Mouse (Mus musculus) stomach, embryonic 14.5 days (tissue): ENCODE measurements around the gene Ampd3. TPM values are rescaled to one million over a fixed set of nuclear protein-coding genes. Genes with fewer than 3 reads are reported as not detected.

ENCODE experiments used
- ATAC-seq: fragments of 200-750 bp; cut with Nextera tagmentation; 2 replicates; pipeline ENCODE4 v1.8.0; 2017; ENCODE audit warnings: low read depth, moderate TSS enrichment; ENCODE audit not compliant: insufficient number of reproducible peaks, insufficient read depth, low FRiP score
- H3K27ac ChIP-seq: fragments of 300-500 bp; sonication (generic); 2 replicates; pipeline ENCODE4 v1.5.1; 2014; ENCODE audit warnings: mild to moderate bottlenecking, low read length, moderate library complexity, mixed read lengths
- H3K27me3 ChIP-seq: fragments of 300-500 bp; sonication (generic); 2 replicates; pipeline ENCODE4 v1.6.1; 2014; ENCODE audit warnings: low read length, control low read depth, mixed read lengths; ENCODE audit not compliant: control insufficient read depth, insufficient read depth
- H3K36me3 ChIP-seq: fragments of 300-500 bp; sonication (generic); 2 replicates; pipeline ENCODE4 v1.6.1; 2014; ENCODE audit warnings: mild to moderate bottlenecking, control low read depth, low read length, moderate library complexity, mixed read lengths; ENCODE audit not compliant: control insufficient read depth, insufficient read depth
- H3K4me1 ChIP-seq: fragments of 300-500 bp; sonication (generic); 2 replicates; pipeline ENCODE4 v1.6.1; 2014; ENCODE audit warnings: low read length, control low read depth, mixed read lengths; ENCODE audit not compliant: control insufficient read depth, insufficient read depth
- H3K4me2 ChIP-seq: fragments of 300-500 bp; sonication (generic); replicated peaks from 2 replicates; pipeline ENCODE4 v1.6.1; 2014; ENCODE audit warnings: low read depth, low read length, control low read depth
- H3K4me3 ChIP-seq: fragments of 300-500 bp; sonication (generic); 2 replicates; pipeline ENCODE4 v1.5.1; 2014; ENCODE audit warnings: low read depth, low read length, control low read depth
- H3K9ac ChIP-seq: fragments of 300-500 bp; sonication (generic); replicated peaks from 2 replicates; pipeline ENCODE4 v1.6.1; 2014; ENCODE audit warnings: low read depth, mild to moderate bottlenecking, control low read depth, low read length, moderate library complexity, mixed read lengths
- H3K9me3 ChIP-seq: fragments of 300-500 bp; sonication (generic); 2 replicates; pipeline ENCODE4 v1.6.1; 2016; ENCODE audit warnings: low read depth, low read length, control low read depth; ENCODE audit not compliant: control insufficient read depth
- WGBS: fragments of 180-500 bp; shearing (Covaris S2); extraction: QIAGEN DNeasy Blood & Tissue Kit; methylation state at CpG from one replicate; pipeline ENCODE4 v1.1.7; 2014; 5-methylcytosine and 5-hydroxymethylcytosine counted together
- polyA plus RNA-seq: library from polyadenylated mRNA; unstranded; fragments of >200 nt; fragmentation: Nextera tagmentation; extraction: Ambion mirVana; gene quantifications from 2 replicates; pipeline ENCODE4 v1.2.1, GENCODE M21; 2014

Gene Ampd3
- polyA plus RNA-seq, 1 experiment from 2014 or later, result 2.1 TPM

DNA sequence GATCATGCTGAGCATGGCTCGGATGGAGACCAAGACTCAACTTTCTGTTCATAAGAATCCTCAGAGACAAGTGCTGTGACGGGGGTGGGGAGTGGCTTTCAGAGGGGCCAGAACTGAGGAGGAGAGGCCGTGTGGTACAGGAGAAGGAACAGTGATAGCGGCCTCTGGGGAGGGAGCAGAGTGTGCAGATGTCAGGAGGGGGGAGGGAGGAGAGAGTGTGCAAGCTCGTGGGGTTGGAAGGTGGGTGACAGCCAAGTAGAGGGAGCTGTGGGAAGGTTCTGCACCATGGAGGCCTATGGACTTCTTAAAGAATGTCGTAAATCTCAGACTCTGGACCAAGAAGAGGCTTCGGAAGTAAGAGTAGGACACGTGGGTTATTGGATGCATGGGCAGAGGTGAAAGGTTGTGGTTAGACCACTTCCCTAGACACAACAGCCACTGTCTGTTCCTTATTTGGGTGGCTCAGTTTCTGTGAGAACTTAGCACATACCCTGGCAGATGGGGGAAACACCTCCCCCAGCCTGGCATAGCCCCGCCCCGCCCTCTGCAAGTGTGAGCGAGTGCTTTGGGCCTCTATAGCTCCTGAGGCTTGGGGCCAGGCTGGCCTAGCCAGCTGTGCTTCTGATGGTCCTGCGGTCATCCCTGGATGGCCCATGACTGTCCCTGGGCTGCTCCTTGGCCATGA is 28.5 kb downstream of the Ampd3 start:
- Histone ChIP-seq H3K9me3 (no peaks in the 10 kb centered on the region), H3K27me3 (no peaks in the 10 kb centered on the region), H3K36me3 (no peaks in the 10 kb centered on the region), H3K27ac (no peak overlapping the region), H3K4me3 (no peak overlapping the region), H3K9ac (no peak overlapping the region), H3K4me2 (no peak overlapping the region), H3K4me1 (no peaks in the 10 kb centered on the region)
- 0 out of 2 replicates have a peak, but pooled peaks have one; percentile 21 for ATAC-seq
- WGBS, result 72% methylated on average over 12 of the region's 12 CpGs

DNA sequence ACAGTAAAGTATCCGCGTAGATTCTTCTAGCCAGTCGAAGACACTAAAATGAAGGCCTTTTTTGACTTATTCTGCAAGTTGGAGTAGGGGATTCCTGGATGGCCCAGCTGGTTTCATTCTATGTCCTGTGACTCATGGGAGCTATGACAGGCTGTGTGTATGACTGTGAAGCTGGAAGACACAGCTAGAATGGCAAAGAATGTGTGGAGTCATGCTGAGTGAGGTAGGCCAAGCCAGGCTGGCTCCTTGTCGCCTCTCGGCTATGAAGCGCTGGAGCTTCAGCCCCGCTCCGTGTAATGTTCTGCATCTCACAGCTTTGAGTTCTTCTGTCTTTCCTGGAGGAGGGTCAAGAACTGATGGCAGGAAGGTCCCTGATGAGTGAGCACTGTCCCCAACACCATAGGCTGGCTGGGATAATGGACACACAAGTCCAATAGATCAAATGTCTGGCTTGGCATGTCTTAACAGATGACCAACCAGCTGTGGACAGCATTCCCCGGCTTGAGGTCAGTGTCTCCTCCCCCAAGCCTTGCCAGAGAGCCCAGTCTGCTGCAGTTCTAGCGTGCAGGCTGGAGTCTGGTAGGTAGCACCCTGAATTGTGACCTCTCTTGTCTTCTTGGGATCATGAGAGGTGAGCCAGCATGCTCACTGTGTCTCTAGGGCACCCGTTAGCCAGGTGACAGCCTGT is 29.9 kb downstream of the Ampd3 start:
- Histone ChIP-seq H3K9me3 (no peaks in the 10 kb centered on the region), H3K36me3 (no peaks in the 10 kb centered on the region), H3K4me2 (no peak overlapping the region), H3K9ac (no peak overlapping the region), H3K4me1 (no peaks in the 10 kb centered on the region), H3K27ac (no peak overlapping the region), H3K4me3 (no peak overlapping the region), H3K27me3 (no peaks in the 10 kb centered on the region)
- ATAC-seq, result no peak
- WGBS, result 74% methylated on average over 11 of the region's 11 CpGs

DNA sequence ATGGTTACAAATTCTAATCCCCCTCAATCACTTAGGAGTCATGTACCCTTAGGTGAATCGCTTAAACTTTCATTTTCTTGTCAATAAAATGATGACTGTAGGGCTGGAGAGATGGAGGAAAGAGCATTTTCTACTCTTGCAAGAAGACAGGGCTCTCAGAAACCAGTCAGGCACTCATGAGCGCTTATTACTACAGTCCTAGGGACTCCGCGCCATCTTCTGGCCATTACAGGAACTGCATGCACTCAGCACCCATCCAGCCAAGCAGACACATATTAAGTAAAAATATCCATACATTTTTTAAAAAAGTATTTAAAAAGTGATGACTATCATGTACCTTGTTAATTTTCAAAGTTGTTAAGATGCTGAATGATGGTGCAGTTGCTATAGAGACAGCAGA is 33.0 kb downstream of the Ampd3 start:
- H3K27ac ChIP-seq, result no peak overlapping the region
- under 1% methylated on average over 4 of the region's 4 CpGs for WGBS
- no peak overlapping the region for H3K9ac ChIP-seq
- no peaks in the 10 kb centered on the region for H3K27me3 ChIP-seq
- H3K4me3 ChIP-seq, result no peak overlapping the region
- no peaks in the 10 kb centered on the region for H3K4me1 ChIP-seq
- H3K36me3 ChIP-seq, result no peaks in the 10 kb centered on the region
- H3K9me3 ChIP-seq, result no peaks in the 10 kb centered on the region
- ATAC-seq, result no peak
- no peak overlapping the region for H3K4me2 ChIP-seq

DNA sequence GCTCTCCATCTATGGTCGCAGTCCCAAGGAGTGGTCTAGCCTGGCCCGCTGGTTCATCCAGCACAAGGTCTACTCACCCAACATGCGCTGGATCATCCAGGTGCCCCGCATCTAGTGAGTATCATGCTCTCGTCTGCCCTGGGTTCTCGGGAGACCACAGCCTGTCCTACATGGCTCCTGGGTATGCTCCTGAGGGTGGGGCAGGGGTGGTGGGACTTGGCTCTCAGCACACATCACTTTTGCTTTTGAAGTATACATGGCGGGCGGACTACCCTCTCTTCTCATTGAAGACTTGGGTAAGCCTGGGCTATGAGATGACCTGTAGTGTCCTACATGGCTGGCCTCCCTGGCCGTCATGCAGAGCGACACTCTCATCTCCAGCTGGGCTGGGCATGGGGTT is 35.1 kb downstream of the Ampd3 start:
- Histone ChIP-seq H3K36me3 (no peaks in the 10 kb centered on the region), H3K9ac (no peak overlapping the region), H3K4me1 (no peaks in the 10 kb centered on the region), H3K27ac (no peak overlapping the region), H3K4me3 (no peak overlapping the region), H3K27me3 (no peaks in the 10 kb centered on the region), H3K4me2 (no peak overlapping the region), H3K9me3 (no peaks in the 10 kb centered on the region)
- no peak for ATAC-seq
- 98% methylated on average over 10 of the region's 10 CpGs for WGBS

DNA sequence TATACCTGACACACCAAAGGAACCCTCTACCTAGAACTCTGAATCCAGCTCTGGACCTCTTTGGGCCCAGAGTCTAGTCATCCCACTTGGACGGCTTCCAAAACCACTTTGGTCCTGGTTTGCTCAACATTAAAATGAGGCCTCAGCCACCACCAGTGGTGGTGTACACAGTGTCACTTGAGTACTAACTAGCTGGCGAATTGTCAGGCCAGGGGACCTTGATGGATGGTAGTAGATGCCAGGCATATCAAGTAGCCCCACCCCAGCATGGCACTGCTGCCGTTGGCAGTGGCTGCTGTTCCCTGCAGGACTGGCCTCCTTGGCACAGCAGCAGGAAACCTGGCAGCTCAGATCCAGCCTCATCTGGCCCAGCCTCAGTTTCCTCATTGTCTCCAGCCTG is 36.3 kb downstream of the Ampd3 start:
- Histone ChIP-seq H3K9me3 (no peaks in the 10 kb centered on the region), H3K27me3 (no peaks in the 10 kb centered on the region), H3K4me3 (no peak overlapping the region), H3K4me1 (peaks cover 1% of the 10 kb centered on the region; the same call in 1 of the 2 replicates), H3K9ac (no peak overlapping the region), H3K27ac (no peak overlapping the region), H3K4me2 (no peak overlapping the region), H3K36me3 (no peaks in the 10 kb centered on the region)
- no peak for ATAC-seq
- WGBS, result 68% methylated on average over 3 of the region's 3 CpGs

DNA sequence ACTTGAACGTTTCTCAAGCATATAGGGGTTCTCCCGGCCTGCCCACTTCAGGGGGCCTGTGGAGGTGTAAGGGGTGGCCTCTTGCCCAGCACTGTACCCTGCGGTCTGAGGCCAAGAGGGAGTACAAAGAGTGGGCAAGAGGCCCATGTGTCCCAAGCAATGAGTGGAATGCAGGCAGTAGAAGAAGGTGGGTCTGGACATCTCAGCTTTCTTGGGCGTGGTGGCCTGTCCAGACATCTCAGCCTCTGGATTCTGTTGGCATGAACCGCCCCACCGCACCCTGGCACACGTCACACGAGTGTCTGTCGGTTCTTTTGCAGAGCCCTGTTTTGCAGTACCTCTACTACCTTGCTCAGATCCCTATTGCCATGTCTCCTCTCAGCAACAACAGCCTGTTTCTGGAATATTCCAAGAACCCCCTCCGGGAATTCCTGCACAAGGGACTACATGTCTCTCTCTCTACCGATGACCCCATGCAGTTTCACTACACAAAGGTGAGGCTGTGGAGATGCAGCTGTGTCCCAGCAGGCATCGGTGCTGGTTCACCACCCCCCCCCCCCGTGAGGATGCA is 39.5 kb downstream of the Ampd3 start:
- 88% methylated on average over 13 of the region's 13 CpGs for WGBS
- Histone ChIP-seq H3K4me1 (peaks cover 5% of the 10 kb centered on the region; the same call in 1 of the 2 replicates), H3K9ac (no peak overlapping the region), H3K36me3 (no peaks in the 10 kb centered on the region), H3K4me3 (no peak overlapping the region), H3K27ac (no peak overlapping the region), H3K27me3 (no peaks in the 10 kb centered on the region), H3K4me2 (no peak overlapping the region), H3K9me3 (no peaks in the 10 kb centered on the region)
- ATAC-seq, result no peak

DNA sequence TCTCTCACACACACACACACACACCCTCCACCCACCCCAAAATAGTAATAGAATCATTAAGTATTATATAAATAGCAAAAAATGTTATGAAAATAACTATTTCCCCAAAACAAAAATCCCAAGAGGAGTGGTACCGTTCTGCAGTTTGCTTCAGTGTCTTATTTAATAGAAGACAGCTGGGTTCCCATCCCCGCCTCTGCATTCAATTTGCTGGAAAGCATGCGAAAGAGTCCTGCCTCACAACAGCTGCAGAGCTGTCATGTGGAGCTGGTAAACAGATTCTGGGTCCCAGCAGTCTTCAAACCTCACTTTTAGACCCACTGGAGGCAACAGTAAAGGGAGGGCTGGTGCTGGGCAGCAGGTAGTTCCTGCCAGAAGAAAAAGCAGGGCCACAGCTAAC is 41.0 kb downstream of the Ampd3 start:
- no peak for ATAC-seq

DNA sequence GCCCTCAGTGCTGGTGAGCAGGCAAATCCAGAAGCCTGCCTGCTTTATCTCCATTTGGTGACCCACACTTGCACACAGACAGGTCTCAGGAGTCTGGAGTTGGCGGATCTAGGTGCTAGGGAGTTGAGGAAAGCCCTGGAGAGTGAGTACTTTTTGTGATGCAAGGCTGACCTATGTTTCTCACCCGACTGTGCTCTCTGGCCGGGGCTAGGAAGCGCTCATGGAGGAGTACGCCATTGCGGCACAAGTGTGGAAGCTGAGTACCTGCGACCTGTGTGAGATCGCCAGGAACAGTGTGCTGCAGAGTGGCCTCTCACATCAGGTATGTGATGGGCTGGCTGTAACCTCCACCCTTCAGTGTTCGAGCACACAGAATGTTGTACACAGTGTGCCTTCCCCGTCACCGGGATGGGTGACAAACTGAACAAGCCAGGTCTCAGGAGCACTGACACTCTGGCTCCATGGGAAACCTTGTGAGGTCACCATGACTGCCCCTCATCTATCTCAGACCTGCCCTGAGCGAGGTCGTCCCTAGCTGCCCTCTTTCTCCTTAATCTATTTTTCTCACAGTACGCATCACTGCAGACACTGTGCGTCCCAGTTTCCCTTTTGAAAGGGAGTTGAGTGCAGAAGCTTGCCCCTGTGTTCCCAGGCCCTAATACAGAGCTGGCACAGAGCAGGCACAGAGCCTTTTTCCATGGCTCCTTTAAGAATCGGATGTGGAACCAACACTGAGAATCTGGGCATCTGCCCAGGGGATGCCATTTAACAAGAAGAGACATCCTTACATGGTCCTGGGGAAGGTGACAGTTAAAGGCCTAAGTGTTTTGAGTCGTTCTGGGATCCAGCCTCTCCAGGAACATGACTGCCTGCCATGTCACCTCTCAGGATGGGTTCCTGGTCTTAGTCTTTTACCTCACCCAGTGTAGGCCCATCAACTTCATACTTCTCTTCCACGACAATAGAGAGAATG is 41.9 kb downstream of the Ampd3 start:
- H3K4me1 ChIP-seq, result peaks cover 5% of the 10 kb centered on the region; the same call in 1 of the 2 replicates
- H3K36me3 ChIP-seq, result peaks cover 4% of the 10 kb centered on the region; the same call in 1 of the 2 replicates
- H3K4me2 ChIP-seq, result no peak overlapping the region
- no peaks in the 10 kb centered on the region for H3K27me3 ChIP-seq
- H3K27ac ChIP-seq, result no peak overlapping the region
- no peak overlapping the region for H3K9ac ChIP-seq
- ATAC-seq, result no peak
- WGBS, result 80% methylated on average over 18 of the region's 18 CpGs
- H3K4me3 ChIP-seq, result no peak overlapping the region
- H3K9me3 ChIP-seq, result no peaks in the 10 kb centered on the region

More for the DNA sequence above, 41.0 kb downstream of the Ampd3 start:
- WGBS, result 50% methylated on average over 3 of the region's 3 CpGs
- no peak overlapping the region for H3K4me3 ChIP-seq
- H3K4me2 ChIP-seq, result no peak overlapping the region
- H3K4me1 ChIP-seq, result peaks cover 5% of the 10 kb centered on the region; the same call in 1 of the 2 replicates
- H3K36me3 ChIP-seq, result no peaks in the 10 kb centered on the region
- H3K27me3 ChIP-seq, result no peaks in the 10 kb centered on the region
- no peaks in the 10 kb centered on the region for H3K9me3 ChIP-seq
- no peak overlapping the region for H3K9ac ChIP-seq
- no peak overlapping the region for H3K27ac ChIP-seq
